Mouse (Mus musculus): ENCODE data around the gene Zfp446.

DNA sequence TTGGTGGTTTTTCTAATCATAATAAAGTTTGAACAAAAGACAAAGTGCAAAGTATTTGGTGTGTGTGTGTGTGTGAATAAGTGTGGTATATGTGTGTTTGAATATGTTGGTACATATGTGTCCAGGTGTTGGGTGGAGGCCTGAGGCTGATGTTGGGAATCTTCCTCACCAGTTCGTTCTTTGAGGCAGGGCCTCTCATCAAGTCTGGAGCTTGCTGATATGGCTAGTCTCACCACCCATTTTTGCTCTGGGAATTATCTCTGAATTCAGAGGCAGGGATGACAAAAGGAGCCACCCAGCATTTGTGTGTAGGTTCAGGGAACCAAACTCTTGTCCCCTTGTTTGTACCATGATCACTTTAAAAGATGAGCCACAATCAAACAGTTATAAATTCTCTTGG, 8.1 kb downstream of the Zfp446 start:
- TF ChIP-seq POLR2A (IDR thresholded peaks at IDR 0.05; ENCODE audit: insufficient read depth, low read length) (no peak), CTCF (IDR thresholded peaks at IDR 0.05; ENCODE audit: low read depth, low read length) (no peak)

Measured in ES-Bruce4 (cell line).